Mouse (Mus musculus): Measurements from ENCODE around the gene Prss30. TPM values are rescaled to one million over a fixed set of nuclear protein-coding genes. Genes with fewer than 3 reads are reported as not detected.
A peak's percentile ranks its signal among the peaks of the same experiment; 100 is the strongest.

Prss30 gene
- polyA plus RNA-seq, 1 experiment from 2014 or later, result 12.1 TPM

DNA sequence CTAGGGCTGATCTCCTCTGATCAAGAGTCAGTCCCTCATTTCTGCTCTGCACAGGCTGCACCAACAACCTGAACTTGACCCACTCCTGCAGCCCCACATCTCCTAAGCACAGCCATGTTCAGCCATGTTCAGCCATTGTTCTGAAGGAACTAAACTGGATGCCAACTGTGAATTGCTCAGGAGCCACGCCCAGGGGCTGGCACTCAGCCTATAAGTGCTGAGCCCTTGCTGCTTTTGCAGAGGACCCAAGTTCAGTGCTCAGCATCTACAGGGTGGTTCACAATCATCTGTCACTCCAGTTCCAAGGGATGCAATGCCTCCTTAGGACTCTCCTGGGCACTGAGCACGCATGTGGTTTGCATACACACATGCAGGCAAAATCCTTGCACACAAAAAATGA is 32.6 kb upstream of the Prss30 start:
- Histone ChIP-seq H3K9me3 (ENCODE audit: control insufficient read depth) (no peaks in the 10 kb centered on the region), H3K27ac (ENCODE audit: low read depth, low read length) (no peak overlapping the region), H3K36me3 (ENCODE audit: control insufficient read depth, insufficient read depth) (no peaks in the 10 kb centered on the region), H3K9ac (ENCODE audit: low read depth, low read length) (no peak overlapping the region), H3K4me3 (ENCODE audit: low read depth, low read length) (no peak overlapping the region), H3K4me1 (replicated peaks; ENCODE audit: control insufficient read depth, insufficient read depth, low read length) (peaks cover 5% of the 10 kb centered on the region), H3K4me2 (replicated peaks; ENCODE audit: low read depth) (no peak overlapping the region), H3K27me3 (replicated peaks; ENCODE audit: control insufficient read depth, insufficient read depth, low read length) (no peaks in the 10 kb centered on the region)
- TF ChIP-seq CTCF (IDR thresholded peaks at IDR 0.05; ENCODE audit: low read depth), result no peak
- ATAC-seq, result no peak
- WGBS, result 67% methylated on average over 2 of the region's 2 CpGs

DNA sequence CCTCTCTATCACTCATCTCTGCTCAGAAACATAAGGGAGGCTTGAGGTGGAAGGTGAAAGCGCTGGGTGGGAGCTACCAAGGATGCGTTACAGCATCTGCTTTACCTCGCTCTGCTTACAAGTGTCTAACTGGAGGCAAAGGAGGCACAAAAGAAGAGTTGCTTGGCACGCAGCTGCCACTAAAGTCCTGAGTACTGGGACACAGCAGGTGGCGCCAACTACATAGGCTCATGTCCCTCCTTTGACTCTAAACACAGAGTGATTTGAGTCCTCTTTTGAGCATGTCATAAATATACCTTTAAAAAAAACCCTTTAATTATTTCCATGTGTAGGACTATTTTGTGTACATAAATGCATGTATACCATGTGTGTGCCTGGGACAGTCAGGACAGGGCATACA is 29.3 kb upstream of the Prss30 start:
- H3K36me3 ChIP-seq (ENCODE audit: control insufficient read depth, insufficient read depth), result no peaks in the 10 kb centered on the region
- peak; percentile 70 for TF ChIP-seq CTCF (IDR thresholded peaks at IDR 0.05; ENCODE audit: low read depth)
- no peaks in the 10 kb centered on the region for H3K9me3 ChIP-seq (ENCODE audit: control insufficient read depth)
- H3K27me3 ChIP-seq (replicated peaks; ENCODE audit: control insufficient read depth, insufficient read depth, low read length), result no peaks in the 10 kb centered on the region
- ATAC-seq, result no peak
- H3K9ac ChIP-seq (ENCODE audit: low read depth, low read length), result no peak overlapping the region
- peaks cover 12% of the 10 kb centered on the region for H3K4me1 ChIP-seq (replicated peaks; ENCODE audit: control insufficient read depth, insufficient read depth, low read length)
- H3K27ac ChIP-seq (ENCODE audit: low read depth, low read length), result no peak overlapping the region
- no peak overlapping the region for H3K4me2 ChIP-seq (replicated peaks; ENCODE audit: low read depth)
- WGBS, result 62% methylated on average over 5 of the region's 5 CpGs
- H3K4me3 ChIP-seq (ENCODE audit: low read depth, low read length), result no peak overlapping the region

DNA sequence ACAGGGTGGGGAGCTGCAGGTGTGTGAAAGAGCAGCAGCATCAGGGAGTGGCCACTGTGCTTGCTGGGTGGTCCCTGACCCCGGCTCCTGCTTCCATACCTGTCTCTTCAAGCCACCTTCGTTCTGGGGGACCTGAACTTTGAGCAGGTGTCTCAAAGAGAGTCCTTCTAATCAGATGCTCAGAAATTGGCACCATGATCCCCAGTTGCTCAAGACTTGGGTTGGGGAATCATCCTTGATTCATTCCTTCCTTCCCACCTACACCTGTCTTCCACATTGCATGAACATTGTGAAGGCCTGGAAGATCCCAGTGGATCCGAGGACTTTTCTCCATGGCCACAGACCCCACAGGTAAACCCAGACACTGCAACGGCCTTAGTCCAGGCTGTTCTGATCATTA is 27.7 kb upstream of the Prss30 start:
- H3K27me3 ChIP-seq (replicated peaks; ENCODE audit: control insufficient read depth, insufficient read depth, low read length), result no peaks in the 10 kb centered on the region
- WGBS, result 52% methylated on average over 4 of the region's 4 CpGs
- no peak overlapping the region for H3K9ac ChIP-seq (ENCODE audit: low read depth, low read length)
- no peaks in the 10 kb centered on the region for H3K9me3 ChIP-seq (ENCODE audit: control insufficient read depth)
- no peak for ATAC-seq
- no peaks in the 10 kb centered on the region for H3K36me3 ChIP-seq (ENCODE audit: control insufficient read depth, insufficient read depth)
- no peak overlapping the region for H3K4me2 ChIP-seq (replicated peaks; ENCODE audit: low read depth)
- peak overlapping the region; percentile 64; the same call in 1 of the 2 replicates for H3K27ac ChIP-seq (ENCODE audit: low read depth, low read length)
- H3K4me3 ChIP-seq (ENCODE audit: low read depth, low read length), result no peak overlapping the region
- TF ChIP-seq CTCF (IDR thresholded peaks at IDR 0.05; ENCODE audit: low read depth), result no peak
- peaks cover 12% of the 10 kb centered on the region for H3K4me1 ChIP-seq (replicated peaks; ENCODE audit: control insufficient read depth, insufficient read depth, low read length)

DNA sequence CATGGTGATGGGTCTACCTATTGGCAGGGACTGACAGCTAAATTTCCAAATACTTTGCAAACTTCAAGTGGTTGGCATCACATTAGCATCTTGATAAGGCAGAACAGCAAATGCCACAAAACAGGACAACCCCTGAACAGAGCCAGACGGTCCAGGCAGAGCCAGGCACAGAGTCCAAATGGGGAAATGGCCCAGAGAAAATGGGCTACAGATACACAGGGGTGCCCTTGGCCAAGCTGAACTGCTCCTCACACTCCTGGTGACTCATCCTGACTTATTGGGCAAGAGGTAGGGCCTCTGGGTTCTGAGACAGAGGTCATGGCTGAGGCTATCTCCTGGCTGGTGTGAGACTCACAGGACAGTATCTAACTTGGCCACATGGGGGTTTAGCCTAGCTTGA is 27.0 kb upstream of the Prss30 start:
- H3K4me2 ChIP-seq (replicated peaks; ENCODE audit: low read depth), result no peak overlapping the region
- no peak overlapping the region for H3K4me3 ChIP-seq (ENCODE audit: low read depth, low read length)
- no peaks in the 10 kb centered on the region for H3K27me3 ChIP-seq (replicated peaks; ENCODE audit: control insufficient read depth, insufficient read depth, low read length)
- peak; percentile 44 for TF ChIP-seq CTCF (IDR thresholded peaks at IDR 0.05; ENCODE audit: low read depth)
- H3K27ac ChIP-seq (ENCODE audit: low read depth, low read length), result peak overlapping the region; percentile 64
- H3K9ac ChIP-seq (ENCODE audit: low read depth, low read length), result no peak overlapping the region
- ATAC-seq, result peak; percentile 91
- H3K9me3 ChIP-seq (ENCODE audit: control insufficient read depth), result no peaks in the 10 kb centered on the region
- WGBS, result 35% methylated on average over 1 of the region's 1 CpGs
- H3K36me3 ChIP-seq (ENCODE audit: control insufficient read depth, insufficient read depth), result no peaks in the 10 kb centered on the region
- H3K4me1 ChIP-seq (replicated peaks; ENCODE audit: control insufficient read depth, insufficient read depth, low read length), result peaks cover 8% of the 10 kb centered on the region; the same call in 1 of the 2 replicates

DNA sequence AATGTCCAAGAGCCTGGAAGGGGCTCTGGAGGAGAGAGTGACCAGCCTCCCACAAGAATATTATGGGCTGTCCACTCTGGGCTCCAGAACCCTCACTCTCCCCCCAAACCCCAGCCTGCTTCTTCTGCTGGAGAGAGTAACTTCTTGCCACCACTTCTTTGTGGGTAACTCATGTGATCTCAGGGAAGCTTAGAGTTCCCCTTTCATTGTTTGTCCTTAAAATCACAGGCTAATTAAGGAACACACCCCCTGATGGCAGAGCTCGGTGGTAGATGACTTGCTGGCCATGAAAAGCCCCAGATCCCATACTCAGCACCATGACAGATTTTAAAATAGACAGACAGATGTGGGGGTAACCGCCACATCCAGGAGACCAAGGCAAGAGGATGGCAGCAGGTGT is 26.6 kb upstream of the Prss30 start:
- no peak for ATAC-seq
- WGBS, result 54% methylated on average over 2 of the region's 2 CpGs
- no peak overlapping the region; the same call in 1 of the 2 replicates for H3K27ac ChIP-seq (ENCODE audit: low read depth, low read length)

DNA sequence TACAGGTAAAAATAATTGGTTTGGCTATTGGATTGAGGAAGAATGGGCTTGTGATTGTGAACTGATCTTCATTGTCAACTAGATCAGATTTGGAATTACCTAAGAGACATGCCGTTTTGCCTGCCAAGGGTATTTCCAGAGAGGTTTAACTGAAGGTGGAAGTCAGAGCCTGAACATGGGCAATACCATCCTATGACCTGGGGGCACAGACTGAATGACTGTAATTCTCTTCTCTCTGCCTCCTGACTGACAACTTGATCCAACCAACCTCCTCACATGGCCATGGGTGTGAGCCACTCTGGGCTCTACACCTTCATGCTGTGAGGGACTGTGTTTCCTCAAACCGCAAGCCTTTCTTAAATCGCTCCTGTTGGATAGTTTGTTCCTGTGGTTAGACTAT is 24.7 kb upstream of the Prss30 start:
- TF ChIP-seq CTCF (IDR thresholded peaks at IDR 0.05; ENCODE audit: low read depth), result no peak
- no peaks in the 10 kb centered on the region for H3K36me3 ChIP-seq (ENCODE audit: control insufficient read depth, insufficient read depth)
- H3K27me3 ChIP-seq (replicated peaks; ENCODE audit: control insufficient read depth, insufficient read depth, low read length), result no peaks in the 10 kb centered on the region
- no peak overlapping the region for H3K9ac ChIP-seq (ENCODE audit: low read depth, low read length)
- H3K4me3 ChIP-seq (ENCODE audit: low read depth, low read length), result no peak overlapping the region
- ATAC-seq, result no peak
- no peaks in the 10 kb centered on the region for H3K9me3 ChIP-seq (ENCODE audit: control insufficient read depth)
- no peak overlapping the region for H3K4me2 ChIP-seq (replicated peaks; ENCODE audit: low read depth)
- WGBS, result 99% methylated on average over 3 of the region's 3 CpGs
- H3K4me1 ChIP-seq (replicated peaks; ENCODE audit: control insufficient read depth, insufficient read depth, low read length), result peaks cover 12% of the 10 kb centered on the region; the same call in 1 of the 2 replicates
- no peak overlapping the region for H3K27ac ChIP-seq (ENCODE audit: low read depth, low read length)

More for the DNA sequence above, 26.6 kb upstream of the Prss30 start:
- H3K9ac ChIP-seq (ENCODE audit: low read depth, low read length), result no peak overlapping the region
- H3K4me1 ChIP-seq (replicated peaks; ENCODE audit: control insufficient read depth, insufficient read depth, low read length), result peaks cover 12% of the 10 kb centered on the region; the same call in 1 of the 2 replicates
- H3K4me3 ChIP-seq (ENCODE audit: low read depth, low read length), result no peak overlapping the region
- H3K36me3 ChIP-seq (ENCODE audit: control insufficient read depth, insufficient read depth), result no peaks in the 10 kb centered on the region
- no peak overlapping the region for H3K4me2 ChIP-seq (replicated peaks; ENCODE audit: low read depth)
- no peaks in the 10 kb centered on the region for H3K9me3 ChIP-seq (ENCODE audit: control insufficient read depth)
- TF ChIP-seq CTCF (IDR thresholded peaks at IDR 0.05; ENCODE audit: low read depth), result no peak
- H3K27me3 ChIP-seq (replicated peaks; ENCODE audit: control insufficient read depth, insufficient read depth, low read length), result no peaks in the 10 kb centered on the region

All from intestine, postnatal 0 days (tissue).